Mouse (Mus musculus) embryonic facial prominence, embryonic 13.5 days (tissue): ENCODE measurements around the gene Macf1. TPM values are rescaled to one million over a fixed set of nuclear protein-coding genes. Genes with fewer than 3 reads are reported as not detected.

Experiments used
- ATAC-seq: fragments of 200-750 bp; cut with Nextera tagmentation; 2 replicates; pipeline ENCODE4 v1.8.0; 2017; ENCODE audit warnings: low read depth; ENCODE audit not compliant: insufficient number of reproducible peaks, insufficient read depth, low FRiP score, low TSS enrichment
- H3K27ac ChIP-seq: fragments of 300-500 bp; sonication (generic); 2 replicates; pipeline ENCODE4 v1.5.1; 2015; ENCODE audit warnings: moderate library complexity, mild to moderate bottlenecking, inconsistent platforms
- H3K27me3 ChIP-seq: fragments of 300-500 bp; sonication (generic); 2 replicates; pipeline ENCODE4 v1.6.1; 2015; ENCODE audit warnings: mild to moderate bottlenecking, inconsistent platforms
- H3K36me3 ChIP-seq: fragments of 300-500 bp; sonication (generic); 2 replicates; pipeline ENCODE4 v1.6.1; 2015; ENCODE audit warnings: mild to moderate bottlenecking, inconsistent platforms
- H3K4me1 ChIP-seq: fragments of 300-500 bp; sonication (generic); 2 replicates; pipeline ENCODE4 v1.6.1; 2015; ENCODE audit warnings: inconsistent platforms
- H3K4me2 ChIP-seq: fragments of 300-500 bp; sonication (generic); 2 replicates; pipeline ENCODE4 v1.6.1; 2015; ENCODE audit warnings: moderate library complexity, mild to moderate bottlenecking, inconsistent platforms
- H3K4me3 ChIP-seq: fragments of 300-500 bp; sonication (generic); 2 replicates; pipeline ENCODE4 v1.5.1; 2015; ENCODE audit warnings: mild to moderate bottlenecking, inconsistent platforms
- H3K9ac ChIP-seq: fragments of 300-500 bp; sonication (generic); 2 replicates; pipeline ENCODE4 v1.6.1; 2015; ENCODE audit warnings: mild to moderate bottlenecking, inconsistent platforms
- H3K9me3 ChIP-seq: fragments of 300-500 bp; sonication (generic); 2 replicates; pipeline ENCODE4 v1.6.1; 2016; ENCODE audit warnings: inconsistent platforms
- WGBS: fragments of 180-500 bp; shearing (Covaris S2); methylation state at CpG from one replicate; pipeline ENCODE4 v1.1.7; 2015; ENCODE audit warnings: mixed read lengths; 5-methylcytosine and 5-hydroxymethylcytosine counted together
- polyA plus RNA-seq: library from polyadenylated mRNA; unstranded; fragments of >200 nt; fragmentation: Nextera tagmentation; extraction: Ambion mirVana; gene quantifications from 2 replicates; pipeline ENCODE4 v1.2.1, GENCODE M21; 2015

Macf1 gene
- polyA plus RNA-seq, 1 experiment from 2014 or later, result 46.3 TPM

GRCm38 (mm10) chr4:123667260-123667867, 16.8 kb downstream of the Macf1 start:
- WGBS, result 32% methylated on average over 1 of the region's 1 CpGs
- no peak for ATAC-seq
- peak overlapping the region; percentile 12; the same call in 1 of the 2 replicates for H3K27ac ChIP-seq

GRCm38 (mm10) chr4:123666517-123666916, 17.6 kb downstream of the Macf1 start:
- Histone ChIP-seq H3K9ac (no peak overlapping the region), H3K9me3 (no peaks in the 10 kb centered on the region), H3K27me3 (no peaks in the 10 kb centered on the region), H3K36me3 (peaks cover 8% of the 10 kb centered on the region; the same call in 1 of the 2 replicates), H3K27ac (no peak overlapping the region), H3K4me2 (no peak overlapping the region), H3K4me3 (no peak overlapping the region), H3K4me1 (peaks cover 43% of the 10 kb centered on the region)
- WGBS, result 93% methylated on average over 1 of the region's 1 CpGs
- no peak for ATAC-seq

More at GRCm38 (mm10) chr4:123667260-123667867, 16.8 kb downstream of the Macf1 start:
- peaks cover 35% of the 10 kb centered on the region for H3K4me1 ChIP-seq
- H3K27me3 ChIP-seq, result no peaks in the 10 kb centered on the region
- H3K36me3 ChIP-seq, result peaks cover 10% of the 10 kb centered on the region; the same call in 1 of the 2 replicates
- no peaks in the 10 kb centered on the region for H3K9me3 ChIP-seq
- no peak overlapping the region for H3K4me3 ChIP-seq
- H3K4me2 ChIP-seq, result no peak overlapping the region
- no peak overlapping the region for H3K9ac ChIP-seq

- H3K27me3 ChIP-seq, result no peaks in the 10 kb centered on the region
- peak overlapping the region; percentile 82 for H3K4me2 ChIP-seq
- H3K36me3 ChIP-seq, result peaks cover 1% of the 10 kb centered on the region; the same call in 1 of the 2 replicates
- no peaks in the 10 kb centered on the region for H3K9me3 ChIP-seq
- H3K9ac ChIP-seq, result peak overlapping the region; percentile 97
- ATAC-seq, result no peak
- H3K27ac ChIP-seq, result peak overlapping the region; percentile 99
- H3K4me3 ChIP-seq, result peak overlapping the region; percentile 89
- H3K4me1 ChIP-seq, result peaks cover 47% of the 10 kb centered on the region
- 33% methylated on average over 11 of the region's 11 CpGs for WGBS
Measured at GRCm38 (mm10) chr4:123665681-123666278, 18.4 kb downstream of the Macf1 start.

DNA sequence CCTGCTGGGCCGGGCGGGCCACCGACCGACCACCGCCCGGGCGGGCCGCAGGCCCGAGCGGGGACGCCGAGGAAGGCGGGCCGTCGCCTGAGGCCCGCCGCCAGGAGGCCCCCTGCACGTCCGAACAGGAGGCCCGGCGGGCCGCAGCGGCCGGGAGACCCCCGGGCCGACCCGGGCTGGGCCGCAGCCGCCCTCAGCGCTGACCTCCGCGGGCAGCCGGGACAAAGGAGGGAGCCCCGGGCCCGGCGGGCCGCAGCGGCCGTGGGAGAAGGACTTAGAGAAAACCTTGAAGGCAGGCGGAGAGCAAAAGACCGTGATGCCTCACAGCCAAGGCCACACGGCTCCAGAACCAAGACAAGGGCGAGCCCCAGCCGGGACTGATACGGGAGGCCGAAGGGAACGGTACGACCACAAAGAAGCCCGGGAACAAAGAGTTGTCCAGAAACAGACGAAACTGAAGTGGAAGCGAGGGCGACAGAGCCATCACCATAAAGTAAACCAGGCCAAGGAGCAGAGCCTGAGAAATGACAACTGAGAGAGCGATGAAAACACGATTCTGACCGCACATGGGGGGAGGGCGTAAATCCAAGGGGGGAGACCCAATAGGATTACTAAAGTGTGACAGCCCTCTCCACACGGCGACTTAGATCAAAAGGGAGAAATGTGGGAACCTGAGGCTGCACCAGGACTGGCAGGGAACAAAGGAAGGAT, 19.1 kb downstream of the Macf1 start:
- Histone ChIP-seq H3K27me3 (no peaks in the 10 kb centered on the region), H3K9me3 (no peaks in the 10 kb centered on the region), H3K4me1 (peaks cover 44% of the 10 kb centered on the region), H3K27ac (peak overlapping the region; percentile 99), H3K36me3 (no peaks in the 10 kb centered on the region), H3K9ac (peak overlapping the region; percentile 97), H3K4me2 (peak overlapping the region; percentile 82), H3K4me3 (peak overlapping the region; percentile 89)
- no peak; the same call in 1 of the 2 replicates for ATAC-seq
- WGBS, result under 1% methylated on average over 58 of the region's 58 CpGs

DNA sequence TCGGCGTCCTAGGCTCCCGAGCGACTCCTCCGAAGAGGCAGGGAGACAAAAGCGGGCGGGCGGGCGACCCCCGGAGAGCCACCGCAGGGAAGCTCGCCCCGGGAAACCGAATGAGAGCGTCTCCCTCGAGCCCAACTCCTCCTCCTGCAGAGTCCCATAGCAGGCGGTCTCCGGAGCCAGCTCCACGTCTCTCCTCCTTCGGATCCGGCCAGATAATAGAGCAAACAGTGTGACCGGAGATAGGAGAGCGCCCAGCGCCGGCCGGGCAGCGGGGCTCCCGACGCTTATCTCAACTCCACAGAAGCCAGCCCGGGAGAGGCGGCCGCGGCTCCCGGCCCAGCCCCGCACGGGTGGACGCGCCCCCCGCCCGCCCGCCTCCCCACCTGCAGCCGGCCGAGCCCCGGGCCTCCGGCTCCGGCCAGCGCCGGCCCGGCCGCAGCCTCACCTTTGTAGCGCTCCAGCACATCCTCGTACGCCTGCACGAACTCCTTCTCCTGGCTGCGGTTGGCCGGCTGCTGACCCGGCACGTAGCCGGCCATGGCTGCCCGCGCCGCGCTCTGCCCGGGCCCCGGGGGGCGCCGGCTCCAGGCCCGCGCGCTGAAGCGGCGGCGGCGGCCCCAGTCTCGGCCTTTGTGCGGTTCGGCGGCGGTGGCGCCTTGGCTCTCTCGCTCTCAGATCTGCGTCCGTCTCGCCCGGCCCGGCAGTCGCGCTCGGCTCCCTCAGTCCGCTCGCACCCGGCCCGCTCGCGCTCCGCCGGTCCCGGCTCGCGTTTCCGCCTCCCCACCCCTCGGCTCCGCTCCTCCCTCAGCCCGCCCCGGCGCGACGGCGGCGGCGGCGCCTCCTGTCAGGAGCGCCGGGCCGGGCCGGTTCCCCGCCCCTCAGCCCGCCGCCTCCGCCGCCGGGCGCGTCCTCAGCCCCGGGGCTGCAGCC, 19.9 kb downstream of the Macf1 start:
- peaks cover 44% of the 10 kb centered on the region for H3K4me1 ChIP-seq
- WGBS, result under 1% methylated on average over 87 of the region's 125 CpGs

DNA sequence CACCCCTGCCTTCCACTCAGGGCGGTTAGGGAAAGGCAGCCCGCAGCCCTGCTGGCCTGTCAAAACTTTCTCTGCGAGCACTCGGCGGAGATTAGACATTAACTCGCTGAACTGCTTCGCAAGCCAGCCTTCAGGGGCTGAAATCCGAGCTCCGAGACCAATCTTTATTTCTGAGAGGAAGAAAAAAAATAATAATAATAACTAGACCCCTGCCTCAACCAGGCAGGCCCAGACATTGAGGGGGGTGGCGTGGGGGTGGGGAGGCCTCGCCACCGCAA, 20.5 kb downstream of the Macf1 start:
- peaks cover 44% of the 10 kb centered on the region for H3K4me1 ChIP-seq
- no peak for ATAC-seq
- peak overlapping the region; percentile 99 for H3K27ac ChIP-seq
- 1% methylated on average over 12 of the region's 12 CpGs for WGBS
- peak overlapping the region; percentile 97 for H3K9ac ChIP-seq
- H3K36me3 ChIP-seq, result no peaks in the 10 kb centered on the region
- peak overlapping the region; percentile 89 for H3K4me3 ChIP-seq
- H3K4me2 ChIP-seq, result peak overlapping the region; percentile 82
- H3K27me3 ChIP-seq, result no peaks in the 10 kb centered on the region
- no peaks in the 10 kb centered on the region for H3K9me3 ChIP-seq

More for the DNA sequence above, 19.9 kb downstream of the Macf1 start:
- Histone ChIP-seq H3K9ac (peak overlapping the region; percentile 97), H3K27me3 (no peaks in the 10 kb centered on the region), H3K4me2 (peak overlapping the region; percentile 82), H3K4me3 (peak overlapping the region; percentile 89), H3K9me3 (no peaks in the 10 kb centered on the region), H3K27ac (peak overlapping the region; percentile 99), H3K36me3 (no peaks in the 10 kb centered on the region)
- ATAC-seq, result peak; percentile 76

GRCm38 (mm10) chr4:123662914-123663687, 21.1 kb downstream of the Macf1 start:
- Histone ChIP-seq H3K27ac (peak overlapping the region; percentile 99), H3K9me3 (no peaks in the 10 kb centered on the region), H3K4me1 (peaks cover 44% of the 10 kb centered on the region), H3K9ac (peak overlapping the region; percentile 97), H3K36me3 (no peaks in the 10 kb centered on the region), H3K27me3 (no peaks in the 10 kb centered on the region), H3K4me2 (peak overlapping the region; percentile 82), H3K4me3 (peak overlapping the region; percentile 89)
- 2% methylated on average over 15 of the region's 15 CpGs for WGBS
- ATAC-seq, result no peak

- H3K4me1 ChIP-seq, result peaks cover 21% of the 10 kb centered on the region
- H3K36me3 ChIP-seq, result no peaks in the 10 kb centered on the region
- no peak overlapping the region for H3K27ac ChIP-seq
- no peak overlapping the region for H3K9ac ChIP-seq
- 83% methylated on average over 1 of the region's 1 CpGs for WGBS
- H3K27me3 ChIP-seq, result no peaks in the 10 kb centered on the region
- H3K9me3 ChIP-seq, result no peaks in the 10 kb centered on the region
- H3K4me2 ChIP-seq, result no peak overlapping the region
- H3K4me3 ChIP-seq, result no peak overlapping the region
- no peak for ATAC-seq
Measured at GRCm38 (mm10) chr4:123658175-123658574, 26.0 kb downstream of the Macf1 start.

DNA sequence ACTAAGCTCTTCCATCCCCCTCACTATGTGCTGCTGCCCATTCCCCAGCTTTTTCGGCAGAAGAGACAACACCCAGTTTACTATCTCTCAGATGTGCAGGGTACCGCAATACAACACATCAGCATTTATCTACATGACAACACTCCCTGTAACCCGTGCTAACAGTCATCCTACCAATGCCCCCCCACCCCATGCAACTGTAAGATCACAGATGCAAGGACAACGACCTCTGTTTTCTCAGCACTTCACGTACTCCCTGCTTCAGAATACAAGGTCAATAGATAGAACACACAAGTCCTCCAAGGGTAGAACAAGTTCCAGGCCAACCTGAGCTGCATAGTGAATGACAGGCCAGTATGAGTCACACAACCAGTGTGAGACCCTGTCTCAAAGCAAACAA, 28.9 kb downstream of the Macf1 start:
- ATAC-seq, result no peak
- no peak overlapping the region for H3K4me3 ChIP-seq
- no peaks in the 10 kb centered on the region for H3K9me3 ChIP-seq
- H3K27ac ChIP-seq, result no peak overlapping the region
- no peaks in the 10 kb centered on the region for H3K4me1 ChIP-seq
- H3K27me3 ChIP-seq, result no peaks in the 10 kb centered on the region
- no peak overlapping the region for H3K9ac ChIP-seq
- no peak overlapping the region for H3K4me2 ChIP-seq
- WGBS, result 92% methylated on average over 5 of the region's 5 CpGs
- no peaks in the 10 kb centered on the region for H3K36me3 ChIP-seq

- no peak overlapping the region for H3K4me2 ChIP-seq
- no peaks in the 10 kb centered on the region for H3K9me3 ChIP-seq
- no peaks in the 10 kb centered on the region for H3K27me3 ChIP-seq
- peaks cover 3% of the 10 kb centered on the region; the same call in 1 of the 2 replicates for H3K36me3 ChIP-seq
- no peak overlapping the region for H3K4me3 ChIP-seq
- no peaks in the 10 kb centered on the region for H3K4me1 ChIP-seq
- no peak for ATAC-seq
- H3K27ac ChIP-seq, result no peak overlapping the region
- no peak overlapping the region for H3K9ac ChIP-seq
- WGBS, result 76% methylated on average over 4 of the region's 4 CpGs
Measured at GRCm38 (mm10) chr4:123654566-123654965, 29.6 kb downstream of the Macf1 start.
